Mouse (Mus musculus) embryonic facial prominence, embryonic 10.5 days (tissue): ENCODE results near the gene Pklr. TPM values are rescaled to one million over a fixed set of nuclear protein-coding genes. Genes with fewer than 3 reads are reported as not detected.
A peak's percentile ranks its signal among the peaks of the same experiment; 100 is the strongest.

ENCODE experiments used
- DNase-seq: peaks from one replicate; pipeline ENCODE4 v3.0.0-alpha.2; 2017; ENCODE audit warnings: low spot score
- H3K27ac ChIP-seq: fragments of 300-500 bp; sonication (generic); replicated peaks from 2 replicates; pipeline ENCODE4 v1.5.1; 2016; ENCODE audit warnings: mild to moderate bottlenecking
- H3K27me3 ChIP-seq: fragments of 300-500 bp; sonication (generic); replicated peaks from 2 replicates; pipeline ENCODE4 v1.6.1; 2016; ENCODE audit warnings: low read depth, mild to moderate bottlenecking; ENCODE audit not compliant: poor library complexity, severe bottlenecking
- H3K36me3 ChIP-seq: fragments of 300-500 bp; sonication (generic); replicated peaks from 2 replicates; pipeline ENCODE4 v1.6.1; 2016; ENCODE audit warnings: mild to moderate bottlenecking, moderate library complexity
- H3K4me1 ChIP-seq: fragments of 300-500 bp; sonication (generic); 2 replicates; pipeline ENCODE4 v1.6.1; 2016
- H3K4me3 ChIP-seq: fragments of 300-500 bp; sonication (generic); 2 replicates; pipeline ENCODE4 v1.5.1; 2016; ENCODE audit warnings: mild to moderate bottlenecking, moderate library complexity
- H3K9me3 ChIP-seq: fragments of 300-500 bp; sonication (generic); 2 replicates; pipeline ENCODE4 v1.6.1; 2016; ENCODE audit warnings: mild to moderate bottlenecking
- WGBS: fragments of 180-500 bp; shearing (Covaris S2); methylation state at CpG from one replicate; pipeline ENCODE4 v1.1.7; 2016; 5-methylcytosine and 5-hydroxymethylcytosine counted together
- polyA plus RNA-seq: library from polyadenylated mRNA; unstranded; fragments of >200 nt; fragmentation: Nextera tagmentation; extraction: Ambion mirVana; gene quantifications from 2 replicates; pipeline ENCODE4 v1.2.1, GENCODE M21; 2016

The Pklr gene
- polyA plus RNA-seq, result 2.8 and 3.2 TPM in 2 replicates

DNA sequence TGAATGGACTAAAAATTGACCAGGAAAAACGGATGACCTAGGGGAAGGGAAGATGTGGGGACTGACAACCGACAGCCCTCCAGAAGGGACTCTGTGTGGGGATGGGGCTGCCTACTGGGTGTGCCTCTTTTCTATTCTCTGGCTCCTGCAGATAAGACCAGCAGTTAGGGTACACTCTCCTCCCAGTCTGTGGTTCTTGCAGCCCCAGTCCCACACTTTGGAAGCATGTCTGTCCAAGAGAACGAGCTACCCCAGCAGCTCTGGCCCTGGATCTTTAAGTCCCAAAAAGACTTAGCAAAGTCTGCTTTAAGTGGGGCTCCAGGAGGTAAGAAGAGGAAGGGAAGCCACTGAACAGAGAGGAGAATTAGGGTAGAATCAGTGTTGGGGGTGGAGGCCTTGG lies at the start of gene Pklr:
Gene Pklr, plus strand, starts transcription at position 185 of the 400 bp plus-strand sequence.
- DNase-seq, result no peak
- H3K4me3 ChIP-seq, result peak within 1 kb of the TSS; percentile 34
- WGBS, result 59% methylated on average over 3 of the region's 3 CpGs
- no peaks in the 10 kb centered on the region for H3K36me3 ChIP-seq
- H3K27me3 ChIP-seq, result peaks cover 45% of the 10 kb centered on the region
- H3K9me3 ChIP-seq, result no peaks in the 10 kb centered on the region
- peak within 1 kb of the TSS; percentile 45; the same call in 1 of the 2 replicates for H3K27ac ChIP-seq
- H3K4me1 ChIP-seq, result peaks cover 10% of the 10 kb centered on the region

DNA sequence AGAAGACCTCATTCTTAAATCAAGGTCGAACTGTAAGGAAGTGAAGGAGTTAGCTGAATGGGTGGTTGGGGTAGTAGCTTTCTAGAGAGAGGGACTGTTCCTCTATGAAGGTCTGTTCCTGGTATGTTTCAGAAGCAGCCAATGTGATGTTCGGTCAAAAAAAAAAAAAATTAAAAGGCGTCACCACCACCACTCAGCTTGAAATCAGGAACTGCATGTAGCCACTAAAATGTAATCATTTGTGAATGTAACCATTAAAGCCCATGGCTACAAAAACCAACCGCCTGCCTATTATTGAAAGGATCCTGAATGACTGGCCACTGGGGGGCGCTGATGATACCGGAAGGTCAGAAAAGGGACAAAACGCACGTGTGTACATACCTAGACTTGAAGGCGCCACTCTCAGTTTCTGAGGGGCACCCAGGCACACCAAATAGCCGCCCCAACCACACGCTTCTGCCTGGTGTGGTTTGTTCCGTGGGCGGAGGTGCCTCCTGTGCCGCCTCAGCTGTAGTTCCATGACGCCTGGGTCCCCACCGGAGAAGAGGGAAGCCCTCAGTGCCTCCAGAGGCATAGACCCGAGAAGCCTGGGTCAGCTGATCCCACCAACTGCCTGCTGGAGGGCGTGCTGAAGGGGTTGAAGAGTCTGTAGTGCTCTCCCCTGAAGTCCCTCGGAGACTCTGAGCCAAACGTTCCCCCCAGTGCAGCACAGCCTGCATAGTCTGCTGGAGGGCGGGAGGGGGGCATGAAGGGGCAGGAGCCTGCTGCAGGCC lies 48.4 kb upstream of the Pklr start:
- peaks cover 55% of the 10 kb centered on the region for H3K4me1 ChIP-seq
- 35% methylated on average over 21 of the region's 21 CpGs for WGBS
- peak overlapping the region; percentile 38 for H3K4me3 ChIP-seq
- peak; percentile 87 for DNase-seq
- H3K36me3 ChIP-seq, result peaks cover 36% of the 10 kb centered on the region
- H3K27me3 ChIP-seq, result peaks cover 47% of the 10 kb centered on the region
- H3K9me3 ChIP-seq, result no peaks in the 10 kb centered on the region
- peak overlapping the region; percentile 81 for H3K27ac ChIP-seq

DNA sequence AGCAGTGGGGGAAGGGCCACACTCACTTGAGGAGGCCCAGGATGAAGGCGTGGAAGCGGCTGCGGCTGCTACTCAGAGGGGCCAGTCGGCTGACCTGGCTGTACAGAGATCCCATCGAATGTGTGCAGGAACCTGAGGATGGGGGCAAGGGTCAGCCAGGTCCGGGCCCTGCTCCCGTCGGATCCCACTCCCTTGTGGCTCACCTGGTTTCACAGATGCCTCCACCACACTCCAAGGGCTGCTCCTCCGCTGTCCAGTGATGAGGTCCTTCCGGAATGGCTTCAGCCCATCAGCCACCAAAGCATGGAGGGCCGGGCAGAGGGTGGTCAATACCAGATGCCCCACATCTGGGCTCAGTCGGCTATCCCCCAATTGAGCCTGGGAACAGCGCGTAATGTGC lies 47.0 kb upstream of the Pklr start:
- Histone ChIP-seq H3K27me3 (peaks cover 62% of the 10 kb centered on the region), H3K36me3 (peaks cover 39% of the 10 kb centered on the region), H3K9me3 (no peaks in the 10 kb centered on the region), H3K4me1 (peaks cover 64% of the 10 kb centered on the region), H3K27ac (0 out of 2 replicates have a peak overlapping the region, but pooled peaks have one; percentile 81), H3K4me3 (peak overlapping the region; percentile 65)
- DNase-seq, result no peak
- WGBS, result 62% methylated on average over 14 of the region's 14 CpGs

DNA sequence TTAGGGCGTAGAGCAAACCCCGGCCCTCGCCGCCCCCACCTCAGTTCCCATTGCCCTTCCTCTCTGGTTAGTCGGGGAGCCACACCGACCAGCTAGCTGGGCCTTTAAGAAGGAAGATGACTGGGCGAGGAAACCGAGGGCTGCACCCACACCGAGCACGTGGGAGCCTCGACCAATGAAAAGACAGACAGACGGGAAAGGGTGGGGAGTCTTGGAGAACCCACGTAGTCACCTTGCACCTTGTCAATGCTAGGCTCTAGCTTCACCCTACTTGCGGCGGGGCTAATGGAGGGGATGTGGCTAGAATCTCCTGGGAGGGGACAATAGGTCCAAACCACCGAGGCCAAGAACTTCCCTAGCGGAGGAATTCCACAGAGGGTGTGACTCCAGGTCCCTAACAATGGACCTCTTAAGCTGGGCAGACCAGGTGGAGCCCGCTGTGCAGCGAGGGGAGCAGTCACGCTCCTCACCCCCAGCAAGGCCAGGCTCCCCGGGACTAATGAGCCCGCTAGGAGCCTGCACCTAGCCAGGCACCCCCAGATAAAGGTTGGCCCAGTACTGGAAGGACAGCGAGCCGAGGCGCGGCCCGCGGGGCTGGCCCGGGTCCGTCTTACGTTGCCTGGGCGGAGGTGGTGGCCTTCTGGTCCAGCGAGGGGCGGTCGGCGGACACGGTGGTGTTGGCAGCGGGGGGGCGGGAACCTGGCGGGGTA lies 45.9 kb upstream of the Pklr start:
- Histone ChIP-seq H3K27ac (peak overlapping the region; percentile 81), H3K27me3 (peaks cover 69% of the 10 kb centered on the region), H3K9me3 (no peaks in the 10 kb centered on the region), H3K4me3 (peak overlapping the region; percentile 65), H3K36me3 (peaks cover 41% of the 10 kb centered on the region), H3K4me1 (peaks cover 67% of the 10 kb centered on the region)
- under 1% methylated on average over 40 of the region's 40 CpGs for WGBS
- DNase-seq, result peak; percentile 86

DNA sequence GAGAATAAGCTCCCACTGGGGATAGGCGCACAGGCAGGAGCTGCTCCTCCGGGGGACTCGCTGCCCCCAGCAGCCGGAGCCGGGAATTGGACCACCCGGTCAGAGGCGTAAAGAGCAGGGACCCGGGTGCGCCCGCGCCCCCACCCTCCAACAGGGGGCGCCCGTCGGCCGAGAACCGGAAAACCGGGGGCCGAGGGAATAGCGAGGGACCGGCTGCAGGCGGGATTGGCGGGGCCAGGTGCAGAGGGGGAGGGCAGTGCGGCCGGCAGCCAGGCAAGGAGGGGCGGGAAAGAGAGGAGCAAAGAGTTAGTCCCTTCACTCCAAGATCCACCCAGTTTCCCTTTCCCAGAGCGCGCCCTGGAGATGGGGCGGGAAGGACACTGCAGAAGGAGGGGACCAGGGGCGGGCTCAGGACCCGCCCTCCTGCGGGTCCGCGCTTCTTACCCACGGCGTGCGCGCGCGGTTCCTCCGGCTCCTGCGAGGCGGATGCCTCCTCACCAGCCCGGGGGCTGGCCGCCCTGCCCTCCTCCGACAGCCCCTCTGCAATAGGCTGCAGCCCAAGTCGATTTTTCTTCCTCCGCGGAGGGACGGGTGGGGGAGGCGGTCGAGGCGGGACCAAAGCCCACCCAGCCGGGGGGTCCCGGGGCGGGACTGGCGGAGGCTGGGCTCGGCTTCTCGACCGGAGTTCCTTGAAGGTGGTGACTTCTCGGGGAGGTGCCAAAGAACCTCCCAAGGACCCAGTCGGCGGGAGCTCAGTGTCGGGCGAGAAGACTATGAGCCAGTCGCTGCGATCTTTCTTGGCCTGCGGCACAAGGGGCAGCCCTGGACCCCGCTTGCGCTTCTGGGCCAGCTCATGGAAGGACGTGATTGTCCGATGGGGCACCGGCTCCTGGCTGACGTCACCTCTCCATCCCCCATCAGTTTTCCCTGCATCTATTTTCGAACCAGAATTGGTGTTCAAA lies 45.0 kb upstream of the Pklr start:
- peak; percentile 91 for DNase-seq
- H3K9me3 ChIP-seq, result no peaks in the 10 kb centered on the region
- peak overlapping the region; percentile 65 for H3K4me3 ChIP-seq
- WGBS, result under 1% methylated on average over 74 of the region's 74 CpGs
- H3K27me3 ChIP-seq, result peaks cover 69% of the 10 kb centered on the region
- H3K27ac ChIP-seq, result peak overlapping the region; percentile 81
- peaks cover 47% of the 10 kb centered on the region for H3K36me3 ChIP-seq
- peaks cover 67% of the 10 kb centered on the region for H3K4me1 ChIP-seq

DNA sequence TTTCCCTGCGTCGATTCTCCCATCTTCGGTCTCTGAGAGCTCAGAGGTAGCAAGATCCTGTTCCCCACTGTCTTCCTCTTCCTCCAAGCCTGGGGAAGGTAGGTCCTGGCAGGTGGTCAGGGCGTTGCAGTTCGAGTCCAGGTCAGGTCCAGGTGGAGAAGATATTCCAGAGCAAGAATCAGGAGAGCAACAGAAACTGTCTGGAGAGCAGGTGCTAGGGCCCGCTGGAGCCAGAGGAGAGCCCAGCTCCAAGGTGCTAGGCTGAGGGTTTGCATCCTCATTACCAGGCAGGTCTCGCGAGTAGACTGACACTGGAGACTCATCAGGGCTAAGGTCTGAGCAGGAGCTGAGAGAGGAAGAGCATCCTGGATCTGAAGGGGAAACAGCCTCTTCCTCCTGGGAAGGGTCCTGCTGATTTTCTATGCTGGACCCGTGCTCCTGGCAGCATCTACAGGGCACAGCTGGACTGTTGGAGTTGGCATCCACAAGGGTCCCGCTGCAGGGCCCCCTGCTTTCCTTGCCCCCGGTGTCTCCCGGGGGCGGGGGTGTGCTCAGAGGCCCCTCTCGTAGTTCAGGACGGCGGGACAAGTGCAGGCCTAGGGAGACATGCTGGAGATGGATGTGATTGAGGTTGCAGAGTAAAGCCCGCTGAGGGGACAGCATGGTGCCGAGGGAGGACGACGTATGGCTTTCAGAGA lies 44.0 kb upstream of the Pklr start:
- 7% methylated on average over 20 of the region's 20 CpGs for WGBS
- H3K27me3 ChIP-seq, result peaks cover 69% of the 10 kb centered on the region
- H3K9me3 ChIP-seq, result no peaks in the 10 kb centered on the region
- peak; percentile 16 for DNase-seq
- peak overlapping the region; percentile 65 for H3K4me3 ChIP-seq
- peaks cover 52% of the 10 kb centered on the region for H3K36me3 ChIP-seq
- no peak overlapping the region; the same call in 1 of the 2 replicates for H3K27ac ChIP-seq
- peaks cover 67% of the 10 kb centered on the region for H3K4me1 ChIP-seq

DNA sequence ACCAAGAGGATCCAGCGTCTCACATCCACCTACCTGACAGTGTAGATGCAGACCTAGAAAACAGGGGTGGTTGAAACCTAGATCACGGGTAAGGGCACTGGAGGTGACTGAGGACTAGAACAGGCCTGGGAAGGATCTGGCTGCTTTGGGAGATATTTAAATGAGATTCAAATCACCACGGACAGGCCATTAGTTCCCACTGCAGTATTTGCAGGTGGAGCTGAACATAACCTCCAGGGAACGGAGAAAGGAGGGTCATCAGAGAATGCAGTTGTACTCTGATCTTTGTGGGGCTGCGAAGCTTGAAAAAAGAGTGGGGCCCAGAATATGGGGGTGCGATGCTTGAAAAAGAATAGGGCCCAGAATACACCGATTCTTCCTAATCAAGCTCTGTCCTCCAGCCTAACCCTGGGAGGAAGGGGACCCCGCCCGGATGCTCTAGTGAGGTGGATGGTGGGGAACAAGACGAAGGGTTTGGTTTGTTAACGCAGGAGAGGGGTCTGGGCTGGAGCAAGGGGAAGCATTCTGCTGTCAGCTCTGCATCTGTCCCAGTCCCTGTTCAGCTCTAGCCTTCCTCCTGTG lies 43.3 kb upstream of the Pklr start:
- peaks cover 58% of the 10 kb centered on the region for H3K36me3 ChIP-seq
- no peak for DNase-seq
- H3K4me1 ChIP-seq, result peaks cover 62% of the 10 kb centered on the region
- H3K4me3 ChIP-seq, result peak overlapping the region; percentile 65
- peaks cover 69% of the 10 kb centered on the region for H3K27me3 ChIP-seq
- H3K9me3 ChIP-seq, result no peaks in the 10 kb centered on the region
- no peak overlapping the region for H3K27ac ChIP-seq
- 14% methylated on average over 11 of the region's 11 CpGs for WGBS

DNA sequence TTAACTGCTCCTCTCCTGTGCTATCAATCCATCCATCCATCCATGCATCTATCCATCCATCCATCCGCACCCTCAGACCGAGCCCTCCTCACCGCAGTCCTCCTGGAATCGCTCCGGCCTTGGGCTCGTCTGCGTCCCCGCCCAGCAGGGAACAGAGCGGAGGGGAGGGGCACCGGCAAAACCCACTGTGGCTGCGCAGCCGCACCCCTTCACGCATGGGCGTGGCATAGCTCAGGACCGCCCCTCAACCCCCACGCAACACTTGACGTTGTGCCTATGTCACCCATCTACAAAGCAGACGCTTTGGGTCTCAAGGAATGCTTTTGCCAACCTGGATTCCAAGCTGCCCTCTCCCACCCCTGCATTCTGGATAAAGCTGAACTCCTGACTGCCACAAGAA lies 42.8 kb upstream of the Pklr start, which contains the start of gene Rusc1:
Gene Rusc1, minus strand, starts transcription at position 137 of the 400 bp plus-strand sequence.
- no peak within 1 kb of the TSS for H3K27ac ChIP-seq
- H3K9me3 ChIP-seq, result no peaks in the 10 kb centered on the region
- 2% methylated on average over 18 of the region's 18 CpGs for WGBS
- peak; percentile 86 for DNase-seq
- H3K4me1 ChIP-seq, result peaks cover 60% of the 10 kb centered on the region
- peak within 1 kb of the TSS; percentile 65 for H3K4me3 ChIP-seq
- peaks cover 59% of the 10 kb centered on the region for H3K36me3 ChIP-seq
- H3K27me3 ChIP-seq, result peaks cover 63% of the 10 kb centered on the region

DNA sequence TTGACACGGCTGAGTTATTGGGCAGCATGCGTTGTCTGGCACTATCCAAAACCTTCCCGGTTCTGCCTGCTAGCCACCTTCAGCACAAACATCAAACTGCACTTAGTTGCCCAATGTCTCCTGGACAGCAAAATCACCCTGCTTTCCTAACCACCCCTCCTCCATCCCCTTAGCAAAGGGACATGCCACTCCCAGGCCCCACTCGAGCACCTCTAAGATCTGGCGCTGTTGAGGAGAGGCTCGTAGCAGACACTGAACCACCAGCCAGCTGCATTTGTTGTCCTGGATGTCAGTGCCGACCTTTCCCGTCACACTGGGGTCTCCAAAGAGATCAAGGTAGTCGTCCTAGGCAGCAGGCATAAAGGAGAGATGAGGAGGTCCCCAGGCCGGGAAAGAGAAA lies 41.9 kb upstream of the Pklr start:
- no peaks in the 10 kb centered on the region for H3K9me3 ChIP-seq
- no peak overlapping the region for H3K27ac ChIP-seq
- H3K36me3 ChIP-seq, result peaks cover 59% of the 10 kb centered on the region
- DNase-seq, result no peak
- peaks cover 55% of the 10 kb centered on the region for H3K27me3 ChIP-seq
- WGBS, result 87% methylated on average over 10 of the region's 10 CpGs
- H3K4me3 ChIP-seq, result no peak overlapping the region
- peaks cover 56% of the 10 kb centered on the region for H3K4me1 ChIP-seq

DNA sequence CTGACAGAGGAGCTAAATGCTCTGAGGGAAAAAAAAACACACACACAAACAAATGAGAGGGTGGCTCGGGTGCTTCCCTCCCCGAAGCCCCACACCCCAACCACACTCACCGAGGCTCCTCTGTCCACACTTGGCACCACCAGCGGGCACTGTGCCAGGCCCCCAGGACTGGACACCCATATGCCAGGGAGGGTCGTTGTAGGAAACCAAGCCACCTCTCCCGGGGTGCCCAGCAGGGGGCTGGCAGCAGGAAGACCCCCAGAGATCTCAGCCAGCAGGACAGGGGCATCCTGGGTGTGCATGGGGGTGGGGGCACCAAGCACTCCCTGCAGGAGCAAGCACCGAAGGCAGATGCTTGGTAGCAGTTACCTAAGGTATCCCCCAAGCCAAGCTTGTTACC lies 35.1 kb upstream of the Pklr start, which contains the start of gene Gm43738:
Gene Gm43738, minus strand, starts transcription at position 289 of the 400 bp plus-strand sequence.
- no peak for DNase-seq
- peak within 1 kb of the TSS; percentile 83 for H3K4me3 ChIP-seq
- WGBS, result 58% methylated on average over 7 of the region's 7 CpGs
- H3K4me1 ChIP-seq, result peaks cover 43% of the 10 kb centered on the region
- H3K9me3 ChIP-seq, result no peaks in the 10 kb centered on the region
- H3K36me3 ChIP-seq, result peaks cover 47% of the 10 kb centered on the region
- peak within 1 kb of the TSS; percentile 88 for H3K27ac ChIP-seq
- no peaks in the 10 kb centered on the region for H3K27me3 ChIP-seq

DNA sequence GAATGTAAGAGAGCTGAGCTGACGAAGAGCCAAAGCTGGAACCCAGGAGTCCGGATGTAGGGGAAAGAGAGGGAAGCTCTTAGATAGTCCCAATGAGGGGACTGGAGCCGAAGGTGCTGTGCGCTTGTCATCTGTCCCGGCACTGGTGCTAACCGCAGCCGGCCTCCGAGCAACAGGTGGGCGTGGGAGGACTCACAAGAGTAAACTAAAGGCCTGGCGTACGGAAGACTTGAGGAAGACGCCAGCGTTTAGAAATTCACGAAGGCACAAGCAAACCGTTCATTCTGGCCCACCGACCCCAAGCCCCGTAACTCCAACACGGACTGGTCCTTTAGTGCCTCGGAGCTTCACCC lies 34.5 kb upstream of the Pklr start:
- Histone ChIP-seq H3K4me1 (peaks cover 43% of the 10 kb centered on the region), H3K36me3 (peaks cover 40% of the 10 kb centered on the region), H3K27me3 (no peaks in the 10 kb centered on the region), H3K9me3 (no peaks in the 10 kb centered on the region), H3K27ac (peak overlapping the region; percentile 88), H3K4me3 (peak overlapping the region; percentile 83)
- no peak for DNase-seq
- under 1% methylated on average over 19 of the region's 19 CpGs for WGBS
